Mouse (Mus musculus): ENCODE measurements around the gene Nphs1. TPM values are rescaled to one million over a fixed set of nuclear protein-coding genes. Genes with fewer than 3 reads are reported as not detected.

The Nphs1 gene
- polyA plus RNA-seq, 1 experiment = not detected

DNA sequence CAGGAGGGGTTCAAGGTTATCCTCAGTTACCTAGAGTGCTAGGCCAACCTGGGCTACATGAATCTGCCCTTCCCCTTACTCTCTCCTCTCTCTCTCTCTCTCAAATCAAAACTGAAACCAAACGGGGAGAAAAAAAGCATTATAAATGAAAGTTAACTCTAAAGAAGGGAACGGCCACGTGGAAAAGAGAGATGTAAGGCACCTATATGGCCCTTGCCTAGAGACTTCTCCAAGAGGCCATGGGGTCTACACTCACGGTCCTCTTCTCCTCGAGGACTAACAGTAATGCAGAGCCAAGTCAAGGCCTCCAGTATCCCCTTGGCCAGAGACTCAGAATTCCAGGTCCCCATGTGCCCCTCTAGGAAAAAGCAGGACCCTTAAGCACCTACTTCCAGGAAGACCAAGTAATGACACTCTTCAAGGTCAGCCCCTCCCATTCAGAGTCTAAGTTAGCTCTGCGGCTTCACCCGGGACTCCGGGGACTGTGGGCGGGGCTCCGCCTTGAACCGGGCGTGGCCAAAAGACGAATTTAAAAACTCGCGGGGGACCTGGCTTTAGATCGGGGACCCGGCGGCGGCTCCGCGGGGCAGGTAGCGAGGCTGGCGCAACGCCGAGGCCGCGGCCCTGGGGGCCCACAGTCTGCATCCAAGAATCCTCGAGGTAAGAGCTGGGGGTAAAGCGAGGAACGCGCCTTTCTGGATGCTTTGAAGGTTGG is 36.8 kb upstream of the Nphs1 start, which contains the start of gene Nfkbid:
Gene Nfkbid, plus strand, starts transcription at position 558 of the 715 bp plus-strand sequence.
- Histone ChIP-seq H3K4me1 (ENCODE audit: control insufficient read depth, insufficient read depth, low read length) (peaks cover 3% of the 10 kb centered on the region; the same call in 1 of the 2 replicates), H3K27ac (ENCODE audit: insufficient read depth, low read length) (no peak within 1 kb of the TSS), H3K4me3 (ENCODE audit: insufficient read depth, low read length) (peak within 1 kb of the TSS; percentile 53)
- no peak for TF ChIP-seq CTCF (IDR thresholded peaks at IDR 0.05; ENCODE audit: borderline replicate concordance, insufficient read depth, low read length)
- no peak for TF ChIP-seq POLR2A (IDR thresholded peaks at IDR 0.05; ENCODE audit: low read depth, low read length)

DNA sequence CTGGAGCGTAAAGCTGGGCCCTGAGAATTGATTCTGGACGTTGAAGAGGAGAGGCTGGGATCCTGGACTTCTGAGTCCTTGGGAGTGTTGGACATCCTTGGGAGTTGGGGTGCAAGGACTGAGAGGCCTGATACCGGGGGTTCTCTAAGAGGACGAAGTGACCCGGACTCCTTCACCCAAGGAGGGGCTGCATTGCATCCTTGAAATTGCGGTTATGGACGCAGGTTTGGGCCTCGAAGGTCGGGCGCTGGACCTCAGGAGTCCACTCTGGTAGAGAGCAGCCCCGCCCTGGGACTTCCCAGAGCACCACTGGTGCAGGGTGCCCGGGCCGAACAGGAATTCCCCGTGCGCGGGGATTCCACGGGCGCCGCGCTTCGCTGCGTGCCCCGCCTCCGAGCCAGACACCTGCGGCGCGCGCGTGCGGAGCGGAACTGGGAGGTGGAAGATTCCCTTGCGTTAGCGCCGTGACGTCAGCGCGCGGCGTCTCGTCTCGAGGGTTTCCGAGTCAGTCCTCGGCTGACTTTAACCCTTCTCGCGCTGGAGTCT is 36.2 kb upstream of the Nphs1 start:
- Histone ChIP-seq H3K4me1 (ENCODE audit: control insufficient read depth, insufficient read depth, low read length) (peaks cover 3% of the 10 kb centered on the region; the same call in 1 of the 2 replicates), H3K27ac (ENCODE audit: insufficient read depth, low read length) (no peak overlapping the region), H3K4me3 (ENCODE audit: insufficient read depth, low read length) (peak overlapping the region; percentile 53)
- TF ChIP-seq CTCF (IDR thresholded peaks at IDR 0.05; ENCODE audit: borderline replicate concordance, insufficient read depth, low read length) (no peak), POLR2A (IDR thresholded peaks at IDR 0.05; ENCODE audit: low read depth, low read length) (no peak; the same call in 1 of the 2 replicates)

DNA sequence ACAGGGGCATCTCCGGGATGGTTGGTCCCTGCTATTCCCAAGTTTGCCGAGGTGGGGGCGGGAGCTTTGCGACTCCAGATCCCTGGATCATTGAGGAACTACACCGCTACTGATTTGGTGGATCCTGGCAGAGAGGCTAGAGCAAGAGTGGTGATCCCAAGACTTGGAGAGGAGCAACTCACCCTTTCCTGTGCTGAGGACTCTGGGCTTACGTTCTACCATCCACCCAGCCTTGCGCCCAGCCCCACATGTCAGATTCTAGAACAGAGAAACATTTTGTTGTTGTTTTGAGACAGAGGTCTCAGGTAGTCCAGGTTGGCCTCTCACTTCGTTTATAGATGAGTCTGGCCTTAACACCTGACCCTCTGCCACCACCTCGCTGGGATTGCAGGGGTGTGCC is 35.6 kb upstream of the Nphs1 start:
- H3K27ac ChIP-seq (ENCODE audit: insufficient read depth, low read length) = no peak overlapping the region
- H3K4me1 ChIP-seq (ENCODE audit: control insufficient read depth, insufficient read depth, low read length) = peaks cover 3% of the 10 kb centered on the region; the same call in 1 of the 2 replicates
- peak overlapping the region; percentile 53 for H3K4me3 ChIP-seq (ENCODE audit: insufficient read depth, low read length)
- TF ChIP-seq POLR2A (IDR thresholded peaks at IDR 0.05; ENCODE audit: low read depth, low read length) (no peak), CTCF (IDR thresholded peaks at IDR 0.05; ENCODE audit: borderline replicate concordance, insufficient read depth, low read length) (no peak)

DNA sequence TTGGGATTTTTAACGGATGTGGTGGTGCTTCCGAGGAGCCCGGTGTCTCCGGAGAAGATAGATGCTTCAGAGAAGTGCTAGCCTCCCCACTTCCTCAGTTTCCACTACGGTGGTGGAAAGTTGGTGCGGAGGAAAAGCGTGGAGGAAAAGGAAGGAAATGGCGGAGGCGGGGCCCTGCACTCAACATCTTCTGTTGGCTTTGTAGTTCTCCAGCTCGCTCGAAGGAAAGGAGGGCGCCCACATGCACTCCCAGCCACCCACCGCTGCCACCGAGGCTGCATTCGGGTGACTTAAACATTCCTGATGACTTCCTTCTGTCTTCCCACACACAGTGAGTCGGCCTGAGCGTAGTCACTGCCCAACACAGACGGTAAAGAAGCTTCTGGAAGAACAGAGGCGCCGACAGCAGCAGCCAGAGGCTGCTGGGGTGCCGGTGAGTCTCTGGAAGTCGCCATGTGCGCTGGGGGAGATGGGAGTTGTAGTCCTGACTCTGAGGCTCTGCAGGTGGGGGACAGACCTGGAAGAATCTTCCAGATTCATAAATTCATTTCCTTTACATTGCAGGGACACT is 35.0 kb upstream of the Nphs1 start:
- TF ChIP-seq CTCF (IDR thresholded peaks at IDR 0.05; ENCODE audit: borderline replicate concordance, insufficient read depth, low read length) = no peak
- Histone ChIP-seq H3K4me3 (ENCODE audit: insufficient read depth, low read length) (peak overlapping the region; percentile 53), H3K4me1 (ENCODE audit: control insufficient read depth, insufficient read depth, low read length) (peaks cover 3% of the 10 kb centered on the region; the same call in 1 of the 2 replicates), H3K27ac (ENCODE audit: insufficient read depth, low read length) (no peak overlapping the region)

DNA sequence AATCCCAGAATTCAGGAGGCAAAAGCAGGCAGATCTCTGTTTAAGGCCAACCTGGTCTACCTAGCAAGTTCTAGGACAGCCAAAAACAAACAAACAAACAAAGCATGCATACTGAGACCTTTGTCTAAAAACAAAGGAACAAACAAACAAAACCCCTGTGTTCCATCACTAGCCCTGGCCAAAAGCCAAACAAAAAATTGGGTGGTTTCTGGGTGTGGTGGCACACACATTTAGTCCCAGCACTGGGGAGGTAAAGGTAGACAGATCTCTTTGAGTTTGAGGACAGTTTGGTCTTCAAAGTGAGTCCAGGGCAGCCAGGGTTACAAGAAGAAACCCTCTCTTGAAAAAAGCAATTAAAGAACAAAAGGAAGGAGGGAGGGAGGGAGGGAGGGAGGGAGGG is 28.8 kb upstream of the Nphs1 start:
- 0 out of 2 replicates have a peak, but pooled peaks cover 3% of the 10 kb centered on the region for H3K4me1 ChIP-seq (ENCODE audit: control insufficient read depth, insufficient read depth, low read length)
- no peak overlapping the region for H3K27ac ChIP-seq (ENCODE audit: insufficient read depth, low read length)
- H3K4me3 ChIP-seq (ENCODE audit: insufficient read depth, low read length) = no peak overlapping the region
- TF ChIP-seq POLR2A (IDR thresholded peaks at IDR 0.05; ENCODE audit: low read depth, low read length) (no peak), CTCF (IDR thresholded peaks at IDR 0.05; ENCODE audit: borderline replicate concordance, insufficient read depth, low read length) (no peak)

DNA sequence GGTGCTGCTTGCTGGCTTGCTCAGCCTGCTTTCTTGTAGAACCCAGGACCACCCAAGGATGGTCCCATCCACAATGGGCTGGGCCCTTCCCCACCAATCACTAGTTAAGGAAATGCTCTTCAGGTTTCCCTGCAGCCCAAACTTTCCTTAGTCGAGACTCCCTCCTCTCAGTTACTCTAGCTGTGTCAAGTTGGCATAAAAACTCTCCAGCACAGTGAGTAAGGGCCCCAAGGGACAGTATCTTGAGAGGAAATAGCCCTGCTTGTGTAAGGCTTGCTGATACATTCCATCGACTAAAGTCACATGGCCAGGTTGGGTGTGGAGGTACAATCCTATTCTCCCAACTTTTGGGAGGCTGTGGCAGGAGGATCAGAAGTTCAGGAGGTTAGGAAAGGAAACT is 27.9 kb upstream of the Nphs1 start:
- Histone ChIP-seq H3K4me3 (ENCODE audit: insufficient read depth, low read length) (no peak overlapping the region), H3K4me1 (ENCODE audit: control insufficient read depth, insufficient read depth, low read length) (0 out of 2 replicates have a peak, but pooled peaks cover 3% of the 10 kb centered on the region), H3K27ac (ENCODE audit: insufficient read depth, low read length) (no peak overlapping the region; the same call in 1 of the 2 replicates)
- no peak for TF ChIP-seq CTCF (IDR thresholded peaks at IDR 0.05; ENCODE audit: borderline replicate concordance, insufficient read depth, low read length)
- no peak for TF ChIP-seq POLR2A (IDR thresholded peaks at IDR 0.05; ENCODE audit: low read depth, low read length)

DNA sequence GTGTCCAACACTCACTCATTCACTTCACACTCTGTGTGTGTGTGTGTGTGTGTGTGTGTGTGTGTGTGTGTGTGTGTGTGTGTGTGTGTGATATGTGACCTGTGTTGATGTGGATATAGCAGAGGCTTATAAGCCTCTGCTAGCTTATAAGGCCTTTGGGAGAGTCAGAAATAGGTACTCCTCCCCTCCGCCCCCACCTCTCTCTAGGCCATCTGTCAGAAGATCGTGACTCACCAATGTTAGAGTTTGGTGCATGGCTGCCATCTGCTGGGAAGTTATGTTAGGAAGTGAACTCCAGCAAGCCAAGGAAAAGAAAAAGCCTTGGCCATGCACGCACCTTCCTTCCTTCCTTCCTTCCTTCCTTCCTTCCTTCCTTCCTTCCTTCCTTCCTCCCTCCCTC is 26.3 kb upstream of the Nphs1 start:
- TF ChIP-seq CTCF (IDR thresholded peaks at IDR 0.05; ENCODE audit: borderline replicate concordance, insufficient read depth, low read length) (peak; percentile 36; the same call in 1 of the 2 replicates), POLR2A (IDR thresholded peaks at IDR 0.05; ENCODE audit: low read depth, low read length) (no peak)
- H3K4me1 ChIP-seq (ENCODE audit: control insufficient read depth, insufficient read depth, low read length) = 0 out of 2 replicates have a peak, but pooled peaks cover 3% of the 10 kb centered on the region
- H3K27ac ChIP-seq (ENCODE audit: insufficient read depth, low read length) = no peak overlapping the region
- no peak overlapping the region for H3K4me3 ChIP-seq (ENCODE audit: insufficient read depth, low read length)

DNA sequence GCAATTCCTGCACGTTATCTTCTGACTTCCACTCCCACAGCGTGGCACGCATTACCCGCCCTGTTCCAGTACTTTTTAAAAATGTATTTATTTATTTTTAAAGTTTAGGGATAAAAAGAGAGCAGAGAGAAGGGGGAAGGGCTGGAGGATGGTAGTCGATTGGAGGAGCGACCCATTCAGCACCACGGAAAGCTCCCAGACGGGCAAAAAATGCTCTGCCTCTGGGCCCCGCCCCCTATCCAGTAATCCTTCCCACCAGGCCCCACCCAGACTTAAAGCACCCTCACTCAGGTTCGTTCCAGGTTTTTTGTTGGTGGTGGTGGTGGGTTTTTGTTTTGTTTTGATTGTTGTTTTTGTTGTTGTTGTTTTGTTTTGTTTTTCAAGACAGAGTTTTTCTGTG is 23.9 kb upstream of the Nphs1 start:
- Histone ChIP-seq H3K27ac (ENCODE audit: insufficient read depth, low read length) (no peak overlapping the region), H3K4me3 (ENCODE audit: insufficient read depth, low read length) (no peak overlapping the region), H3K4me1 (ENCODE audit: control insufficient read depth, insufficient read depth, low read length) (0 out of 2 replicates have a peak, but pooled peaks cover 3% of the 10 kb centered on the region)
- TF ChIP-seq POLR2A (IDR thresholded peaks at IDR 0.05; ENCODE audit: low read depth, low read length) = no peak
- TF ChIP-seq CTCF (IDR thresholded peaks at IDR 0.05; ENCODE audit: borderline replicate concordance, insufficient read depth, low read length) = no peak

DNA sequence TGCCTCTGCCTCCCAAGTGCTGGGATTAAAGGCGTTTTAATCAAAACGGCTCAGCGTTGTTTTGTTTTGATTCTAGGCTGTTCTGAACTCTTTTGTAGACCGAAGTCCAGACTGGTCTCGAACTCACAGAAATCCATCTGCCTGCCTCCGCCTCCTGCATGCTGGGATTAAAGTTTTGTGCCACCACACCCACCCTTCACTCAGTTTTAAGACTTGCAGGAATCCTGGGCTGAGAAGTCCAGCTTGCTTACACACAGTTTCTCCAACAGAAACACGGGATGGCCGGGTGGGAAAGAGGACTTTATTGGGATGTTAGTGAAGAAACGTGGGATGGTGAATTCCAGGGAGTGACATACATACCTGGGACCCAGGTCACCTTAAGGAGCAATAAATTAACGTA is 23.4 kb upstream of the Nphs1 start:
- no peak overlapping the region for H3K4me3 ChIP-seq (ENCODE audit: insufficient read depth, low read length)
- TF ChIP-seq CTCF (IDR thresholded peaks at IDR 0.05; ENCODE audit: borderline replicate concordance, insufficient read depth, low read length) (no peak), POLR2A (IDR thresholded peaks at IDR 0.05; ENCODE audit: low read depth, low read length) (no peak)
- no peak overlapping the region for H3K27ac ChIP-seq (ENCODE audit: insufficient read depth, low read length)
- H3K4me1 ChIP-seq (ENCODE audit: control insufficient read depth, insufficient read depth, low read length) = 0 out of 2 replicates have a peak, but pooled peaks cover 3% of the 10 kb centered on the region

DNA sequence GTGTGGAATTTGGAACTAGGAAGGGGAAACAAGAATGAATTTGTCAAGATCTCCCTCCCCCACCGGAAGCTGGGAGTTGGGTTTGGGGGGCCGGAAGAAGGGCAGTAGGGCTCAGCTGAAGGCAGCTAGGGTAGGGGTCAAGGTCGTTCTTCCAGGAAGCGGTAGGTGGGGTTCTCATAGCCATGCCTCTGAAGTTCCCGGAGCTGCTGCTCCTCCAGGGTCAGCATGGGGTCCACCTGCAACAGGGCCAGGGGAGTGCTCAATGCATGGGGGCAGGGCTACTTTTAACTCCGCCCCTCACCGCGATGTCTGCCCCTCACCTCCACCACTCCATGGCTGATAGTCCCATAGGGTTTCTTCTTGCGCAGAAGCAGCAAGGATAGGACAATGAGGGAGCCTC is 23.0 kb upstream of the Nphs1 start:
- no peak for TF ChIP-seq CTCF (IDR thresholded peaks at IDR 0.05; ENCODE audit: borderline replicate concordance, insufficient read depth, low read length)
- TF ChIP-seq POLR2A (IDR thresholded peaks at IDR 0.05; ENCODE audit: low read depth, low read length) = no peak
- Histone ChIP-seq H3K27ac (ENCODE audit: insufficient read depth, low read length) (no peak overlapping the region), H3K4me1 (ENCODE audit: control insufficient read depth, insufficient read depth, low read length) (0 out of 2 replicates have a peak, but pooled peaks cover 3% of the 10 kb centered on the region), H3K4me3 (ENCODE audit: insufficient read depth, low read length) (no peak overlapping the region)

Data from embryonic fibroblast, embryonic 13.5 days (primary cell).